Mouse (Mus musculus) G1E-ER4 (cell line): Measurements from ENCODE around the gene Pfn1. TPM values are rescaled to one million over a fixed set of nuclear protein-coding genes. Genes with fewer than 3 reads are reported as not detected.

Source experiments
- GATA1 ChIP-seq: IDR thresholded peaks from one replicate; pipeline ENCODE4 v1.8.0; 2012; ENCODE audit warnings: low read length, inconsistent platforms
- polyA plus RNA-seq: library from polyadenylated mRNA; stranded (reverse); fragments of >175 nt; gene quantifications from 2 replicates; pipeline ENCODE4 v1.2.3, GENCODE M21; 2012

Pfn1 gene
- polyA plus RNA-seq, 1 experiment: 5,925 TPM

GRCm38 (mm10) chr11:70606717-70607116 lies 47.7 kb downstream of the Pfn1 start:
- no peak for TF ChIP-seq GATA1

GRCm38 (mm10) chr11:70605024-70605566 lies 49.3 kb downstream of the Pfn1 start:
- no peak for TF ChIP-seq GATA1

Other genes starting within 250 kb of the Pfn1 start
- 97.1 and 115 TPM in 2 replicates for gene Pelp1, start 244.6 kb downstream of the Pfn1 start, polyA plus RNA-seq
- gene Arrb2, start 222.0 kb downstream of the Pfn1 start, polyA plus RNA-seq: 202 and 316 TPM in 2 replicates
- gene Med11, start 202.7 kb downstream of the Pfn1 start, polyA plus RNA-seq: 13.3 and 29.5 TPM in 2 replicates
- gene Zmynd15, start 195.2 kb downstream of the Pfn1 start, polyA plus RNA-seq: not detected in 2 replicates
- gene Cxcl16, start 194.7 kb downstream of the Pfn1 start, polyA plus RNA-seq: not detected in 2 replicates
- not detected in 2 replicates for gene Tm4sf5, start 149.4 kb downstream of the Pfn1 start, polyA plus RNA-seq
- gene Vmo1, start 140.0 kb downstream of the Pfn1 start, polyA plus RNA-seq: not detected in 2 replicates
- gene Gltpd2, start 135.4 kb downstream of the Pfn1 start, polyA plus RNA-seq: not detected in 2 replicates
- gene Psmb6, start 129.3 kb downstream of the Pfn1 start, polyA plus RNA-seq: 201 and 213 TPM in 2 replicates
- not detected in 2 replicates for gene Gm40193, start 121.7 kb downstream of the Pfn1 start, polyA plus RNA-seq
- gene Pld2, start 114.6 kb downstream of the Pfn1 start, polyA plus RNA-seq: 0.02 and 0.04 TPM in 2 replicates
- 99.2 and 116 TPM in 2 replicates for gene Mink1, start 91.8 kb downstream of the Pfn1 start, polyA plus RNA-seq
- not detected in 2 replicates for gene 4930544D05Rik, start 38.8 kb downstream of the Pfn1 start, polyA plus RNA-seq
- not detected in 2 replicates for gene Chrne, start 35.4 kb downstream of the Pfn1 start, polyA plus RNA-seq
- gene Gp1ba, start 15.5 kb downstream of the Pfn1 start, polyA plus RNA-seq: 30.8 and 34.3 TPM in 2 replicates
- 82.3 and 110 TPM in 2 replicates for gene Rnf167, start 7.4 kb downstream of the Pfn1 start, polyA plus RNA-seq
- gene Slc25a11, start 7.2 kb downstream of the Pfn1 start, polyA plus RNA-seq: 98.8 and 132 TPM in 2 replicates
- 3.4 and 6.5 TPM in 2 replicates for gene Eno3, start 2.6 kb upstream of the Pfn1 start, polyA plus RNA-seq
- gene Spag7, start 14.8 kb upstream of the Pfn1 start, polyA plus RNA-seq: 207 and 222 TPM in 2 replicates
- 18.0 and 30.8 TPM in 2 replicates for gene Camta2, start 33.5 kb upstream of the Pfn1 start, polyA plus RNA-seq
- 0.17 and 0.21 TPM in 2 replicates for gene Inca1, start 45.5 kb upstream of the Pfn1 start, polyA plus RNA-seq
- 32.5 and 39.5 TPM in 2 replicates for gene Kif1c, start 45.9 kb upstream of the Pfn1 start, polyA plus RNA-seq
- 2.6 and 3.6 TPM in 2 replicates for gene Zfp3, start 109.6 kb upstream of the Pfn1 start, polyA plus RNA-seq
- not detected in 2 replicates for gene Scimp, start 157.9 kb upstream of the Pfn1 start, polyA plus RNA-seq
- 19.5 and 24.2 TPM in 2 replicates for gene Rabep1, start 190.1 kb upstream of the Pfn1 start, polyA plus RNA-seq